Mouse (Mus musculus): Measurements from ENCODE around the gene Tspoap1.

GRCm38 (mm10) chr11:87808236-87808635 is 47.9 kb downstream of the Tspoap1 start:
- TF ChIP-seq POLR2A (IDR thresholded peaks at IDR 0.05; ENCODE audit: insufficient read length, low read depth) (no peak), USF1 (IDR thresholded peaks at IDR 0.05; ENCODE audit: low read depth) (no peak), TCF12 (IDR thresholded peaks at IDR 0.05; ENCODE audit: insufficient read depth, poor library complexity, severe bottlenecking) (no peak), CEBPB (IDR thresholded peaks at IDR 0.05; ENCODE audit: insufficient read depth, poor library complexity, severe bottlenecking) (no peak), MAX (IDR thresholded peaks at IDR 0.05; ENCODE audit: low read depth) (no peak), REST (IDR thresholded peaks at IDR 0.05; ENCODE audit: insufficient read depth, insufficient read length) (no peak), SRF (IDR thresholded peaks at IDR 0.05; ENCODE audit: control insufficient read depth, insufficient read length, low read depth) (no peak), TCF3 (IDR thresholded peaks at IDR 0.05; ENCODE audit: insufficient read length, low read depth) (no peak), POLR2AphosphoS2 (IDR thresholded peaks at IDR 0.05; ENCODE audit: insufficient read length, low read depth) (no peak), E2F4 (IDR thresholded peaks at IDR 0.05; ENCODE audit: insufficient read depth) (no peak), MYOG (IDR thresholded peaks at IDR 0.05; ENCODE audit: control insufficient read depth in 1 of 3, insufficient read depth in 1 of 3, insufficient read length in 2 of 3, low read depth in 2 of 3) (no peak), MYOD1 (IDR thresholded peaks at IDR 0.05; ENCODE audit: control insufficient read depth in 1 of 3, insufficient read length in 2 of 3, low read depth in 2 of 3) (no peak)
